Mouse (Mus musculus): Measurements from ENCODE around the gene Traf7. TPM values are rescaled to one million over a fixed set of nuclear protein-coding genes. Genes with fewer than 3 reads are reported as not detected.

The Traf7 gene
- 174 and 223 TPM in 2 replicates for polyA plus RNA-seq (2012; rRNA removed)

- DNase-seq (ENCODE audit: low spot score), result peak; percentile 73
These were observed at the start of gene Traf7 for GRCm38 (mm10) chr17:24527723-24528559. TSS of gene Traf7 (minus strand) at chr17:24527938.

GRCm38 (mm10) chr17:24573811-24574210, 46.1 kb upstream of the Traf7 start:
- no peak for DNase-seq (ENCODE audit: low spot score)

- DNase-seq (ENCODE audit: low spot score), result no peak
These were observed 45.0 kb upstream of the Traf7 start for GRCm38 (mm10) chr17:24572651-24573245.

GRCm38 (mm10) chr17:24569837-24570236, 42.1 kb upstream of the Traf7 start:
- DNase-seq (ENCODE audit: low spot score), result no peak

GRCm38 (mm10) chr17:24567034-24567779, 39.5 kb upstream of the Traf7 start:
- DNase-seq (ENCODE audit: low spot score), result no peak

GRCm38 (mm10) chr17:24565792-24566191, 38.1 kb upstream of the Traf7 start:
- no peak for DNase-seq (ENCODE audit: low spot score)

- DNase-seq (ENCODE audit: low spot score), result no peak
These were observed 37.4 kb upstream of the Traf7 start for GRCm38 (mm10) chr17:24565092-24565491.

- no peak for DNase-seq (ENCODE audit: low spot score)
These were observed 36.7 kb upstream of the Traf7 start for GRCm38 (mm10) chr17:24564422-24564821.

GRCm38 (mm10) chr17:24563638-24564037, 35.9 kb upstream of the Traf7 start:
- no peak for DNase-seq (ENCODE audit: low spot score)

- no peak for DNase-seq (ENCODE audit: low spot score)
These were observed 33.9 kb upstream of the Traf7 start for GRCm38 (mm10) chr17:24561592-24561991.

- DNase-seq (ENCODE audit: low spot score), result no peak
These were observed 32.7 kb upstream of the Traf7 start for GRCm38 (mm10) chr17:24560301-24561028.

- no peak for DNase-seq (ENCODE audit: low spot score)
These were observed 31.4 kb upstream of the Traf7 start for GRCm38 (mm10) chr17:24559146-24559545.

GRCm38 (mm10) chr17:24558600-24559099, 30.9 kb upstream of the Traf7 start:
- no peak for DNase-seq (ENCODE audit: low spot score)

- DNase-seq (ENCODE audit: low spot score), result no peak
These were observed 29.4 kb upstream of the Traf7 start for GRCm38 (mm10) chr17:24557091-24557490.

GRCm38 (mm10) chr17:24551050-24551444, 23.3 kb upstream of the Traf7 start:
- DNase-seq (ENCODE audit: low spot score), result no peak

- peak; percentile 71 for DNase-seq (ENCODE audit: low spot score)
These were observed 22.8 kb upstream of the Traf7 start for GRCm38 (mm10) chr17:24550416-24551049.

GRCm38 (mm10) chr17:24549618-24550415, 22.1 kb upstream of the Traf7 start, which contains the start of gene Pkd1:
TSS of gene Pkd1 (plus strand) at chr17:24549834.
- peak; percentile 97 for DNase-seq (ENCODE audit: low spot score)

GRCm38 (mm10) chr17:24548921-24549617, 21.3 kb upstream of the Traf7 start:
- DNase-seq (ENCODE audit: low spot score), result peak; percentile 31

GRCm38 (mm10) chr17:24548435-24548834, 20.7 kb upstream of the Traf7 start:
- no peak for DNase-seq (ENCODE audit: low spot score)

- no peak for DNase-seq (ENCODE audit: low spot score)
These were observed 18.5 kb upstream of the Traf7 start for GRCm38 (mm10) chr17:24546234-24546633.
